Mouse (Mus musculus): ENCODE measurements around the gene Orc1. TPM values are rescaled to one million over a fixed set of nuclear protein-coding genes. Genes with fewer than 3 reads are reported as not detected.

Orc1 gene
- polyA plus RNA-seq, 1 experiment from 2014 or later: 7.5 TPM

DNA sequence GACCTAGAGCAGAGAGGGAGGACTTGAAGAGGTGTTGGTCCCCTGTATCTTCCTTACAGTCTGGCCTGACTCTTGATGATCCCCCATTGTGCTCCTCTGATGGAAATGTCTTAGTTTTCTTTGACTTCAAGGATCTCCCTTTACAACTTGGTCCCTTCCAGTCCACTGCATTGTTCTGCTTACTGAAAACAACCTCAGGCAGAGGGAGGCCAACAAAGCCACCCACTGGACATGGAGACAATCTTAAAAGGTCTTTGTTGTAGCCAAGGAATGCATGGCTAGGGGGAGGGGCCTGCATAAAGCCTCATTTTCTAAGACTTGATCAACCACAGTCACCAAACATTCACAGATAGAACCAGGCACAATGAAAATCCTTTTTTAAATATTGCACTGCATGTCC lies 55.9 kb downstream of the Orc1 start:
- no peak overlapping the region for H3K4me2 ChIP-seq (replicated peaks)
- H3K36me3 ChIP-seq: peaks cover 86% of the 10 kb centered on the region
- H3K27me3 ChIP-seq: no peaks in the 10 kb centered on the region
- no peak overlapping the region for H3K27ac ChIP-seq (replicated peaks)
- no peaks in the 10 kb centered on the region for H3K9me3 ChIP-seq (replicated peaks)
- no peak overlapping the region for H3K4me3 ChIP-seq (replicated peaks)
- no peaks in the 10 kb centered on the region for H3K4me1 ChIP-seq
- no peak overlapping the region for H3K9ac ChIP-seq
- ATAC-seq (ENCODE audit: insufficient number of reproducible peaks, low FRiP score, low TSS enrichment, low read depth): no peak

DNA sequence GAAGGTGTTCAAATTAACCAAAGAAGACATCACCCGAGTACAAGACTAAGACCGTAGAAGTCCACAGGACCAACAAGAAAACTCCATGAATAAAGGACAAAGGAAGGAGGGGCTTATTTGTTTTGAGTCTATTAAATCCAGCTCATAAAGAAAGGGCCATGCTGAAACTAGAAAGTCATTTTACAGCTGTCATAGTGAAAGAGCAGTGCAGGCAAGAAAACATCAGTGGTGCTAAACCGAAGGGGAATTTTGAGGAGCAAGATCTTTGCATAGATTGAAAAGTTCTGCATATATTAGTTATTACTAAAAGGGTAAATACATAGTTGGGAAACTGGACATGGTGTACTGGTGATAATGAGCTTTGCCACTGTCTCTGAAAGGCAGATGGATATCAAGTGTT lies 58.5 kb downstream of the Orc1 start:
- H3K4me1 ChIP-seq: no peaks in the 10 kb centered on the region
- peaks cover 81% of the 10 kb centered on the region for H3K36me3 ChIP-seq
- no peak overlapping the region for H3K9ac ChIP-seq
- H3K9me3 ChIP-seq (replicated peaks): no peaks in the 10 kb centered on the region
- H3K4me3 ChIP-seq (replicated peaks): no peak overlapping the region
- no peak overlapping the region for H3K4me2 ChIP-seq (replicated peaks)
- no peak overlapping the region for H3K27ac ChIP-seq (replicated peaks)
- WGBS: 85% methylated on average over 3 of the region's 3 CpGs
- ATAC-seq (ENCODE audit: insufficient number of reproducible peaks, low FRiP score, low TSS enrichment, low read depth): no peak
- H3K27me3 ChIP-seq: no peaks in the 10 kb centered on the region

DNA sequence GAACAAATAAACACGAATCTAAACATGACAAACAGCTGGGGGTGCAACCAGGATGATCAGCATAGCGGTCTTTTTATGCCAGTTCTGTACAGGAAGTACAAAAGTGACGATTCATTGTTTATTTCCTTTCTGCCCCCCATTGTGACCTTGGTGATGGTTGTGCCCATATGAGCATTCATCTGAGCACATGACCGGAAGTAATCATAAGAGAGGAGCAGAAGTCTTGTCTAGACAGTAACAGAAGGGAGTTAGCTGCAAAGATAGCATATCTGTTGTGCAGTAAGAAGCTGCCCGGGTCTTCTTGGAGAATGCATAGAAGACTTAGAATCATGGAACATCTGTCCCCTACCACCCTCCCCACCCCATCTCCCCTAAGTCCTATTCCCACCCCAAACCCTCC lies 59.5 kb downstream of the Orc1 start:
- Histone ChIP-seq H3K4me2 (replicated peaks) (no peak overlapping the region), H3K27ac (replicated peaks) (no peak overlapping the region), H3K27me3 (no peaks in the 10 kb centered on the region), H3K36me3 (peaks cover 80% of the 10 kb centered on the region), H3K4me3 (replicated peaks) (no peak overlapping the region), H3K9ac (no peak overlapping the region), H3K9me3 (replicated peaks) (no peaks in the 10 kb centered on the region), H3K4me1 (no peaks in the 10 kb centered on the region)
- ATAC-seq (ENCODE audit: insufficient number of reproducible peaks, low FRiP score, low TSS enrichment, low read depth): no peak
- WGBS: 84% methylated on average over 5 of the region's 5 CpGs

DNA sequence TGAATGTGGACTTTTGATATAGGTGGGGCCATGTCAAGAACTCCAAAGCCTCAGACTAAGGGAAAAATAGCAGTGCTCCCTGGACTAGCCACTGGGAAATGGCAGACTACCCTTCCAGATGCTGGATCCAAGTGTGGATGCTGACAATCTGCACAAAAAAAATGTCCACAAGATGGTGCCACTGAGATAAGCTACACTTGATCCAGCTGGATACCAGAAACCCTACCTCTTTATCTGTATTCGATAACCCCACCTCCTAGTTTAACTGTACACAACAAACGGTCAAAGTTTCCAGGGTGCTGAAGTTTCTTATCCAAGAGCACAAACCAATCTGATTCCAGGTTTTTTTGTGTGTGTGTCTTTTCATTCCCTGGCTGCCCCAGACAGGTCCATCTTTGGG lies 85.2 kb downstream of the Orc1 start:
- 47% methylated on average over 2 of the region's 2 CpGs for WGBS
- Histone ChIP-seq H3K4me1 (no peaks in the 10 kb centered on the region), H3K36me3 (peaks cover 16% of the 10 kb centered on the region), H3K9ac (no peak overlapping the region), H3K27ac (replicated peaks) (no peak overlapping the region), H3K4me2 (replicated peaks) (no peak overlapping the region), H3K4me3 (replicated peaks) (no peak overlapping the region), H3K27me3 (no peaks in the 10 kb centered on the region), H3K9me3 (replicated peaks) (no peaks in the 10 kb centered on the region)
- no peak for ATAC-seq (ENCODE audit: insufficient number of reproducible peaks, low FRiP score, low TSS enrichment, low read depth)

Other genes starting within 250 kb of the Orc1 start
- 3.6 and 3.8 TPM in 2 replicates for gene Shisal2a, start 196.1 kb upstream of the Orc1 start, polyA plus RNA-seq (2015; fragmentation: Nextera tagmentation; extraction: Ambion mirVana)
- gene Gpx7, start 172.5 kb upstream of the Orc1 start, polyA plus RNA-seq (2015; fragmentation: Nextera tagmentation; extraction: Ambion mirVana): 114 and 120 TPM in 2 replicates
- 62.4 and 72.9 TPM in 2 replicates for gene Tut4, start 120.0 kb upstream of the Orc1 start, polyA plus RNA-seq (2015; fragmentation: Nextera tagmentation; extraction: Ambion mirVana)
- gene Prpf38a, start 87 bp upstream of the Orc1 start, polyA plus RNA-seq (2015; fragmentation: Nextera tagmentation; extraction: Ambion mirVana): 78.7 and 82.5 TPM in 2 replicates
- gene Cc2d1b, start 40.5 kb downstream of the Orc1 start, polyA plus RNA-seq (2015; fragmentation: Nextera tagmentation; extraction: Ambion mirVana): 33.3 and 33.7 TPM in 2 replicates
- 1.5 and 2.5 TPM in 2 replicates for gene 3110021N24Rik, start 140.2 kb downstream of the Orc1 start, polyA plus RNA-seq (2015; fragmentation: Nextera tagmentation; extraction: Ambion mirVana)
- gene Zfyve9, start 201.4 kb downstream of the Orc1 start, polyA plus RNA-seq (2015; fragmentation: Nextera tagmentation; extraction: Ambion mirVana): 4.8 and 5.0 TPM in 2 replicates

All from embryonic facial prominence, embryonic 15.5 days (tissue).